Mouse (Mus musculus): ENCODE results near the gene Dcaf1. TPM values are rescaled to one million over a fixed set of nuclear protein-coding genes. Genes with fewer than 3 reads are reported as not detected.
A peak's percentile ranks its signal among the peaks of the same experiment; 100 is the strongest.

Dcaf1 gene
- total and polyA plus RNA-seq, 2 experiments from 2014 or later, result 7.6 to 27.2 TPM

GRCm38 (mm10) chr9:106891829-106892551 is 70.3 kb downstream of the Dcaf1 start, which contains the start of gene Manf:
Gene Manf (minus strand): TSS chr9:106891979.
- WGBS, result under 1% methylated on average over 59 of the region's 59 CpGs

GRCm38 (mm10) chr9:106892552-106892875 is 70.8 kb downstream of the Dcaf1 start:
- Histone ChIP-seq H3K4me1 (ENCODE audit: insufficient read depth, low read length) (peaks cover 6% of the 10 kb centered on the region; the same call in 1 of the 2 replicates), H3K9me3 (ENCODE audit: low read length) (no peaks in the 10 kb centered on the region), H3K9ac (replicated peaks; ENCODE audit: low read length, poor library complexity, severe bottlenecking) (peak overlapping the region; percentile 67), H3K27ac (ENCODE audit: low read depth, low read length) (peak overlapping the region; percentile 87), H3K4me2 (ENCODE audit: low read depth, low read length, poor library complexity, severe bottlenecking) (peak overlapping the region; percentile 86), H3K4me3 (ENCODE audit: low read depth, low read length) (peak overlapping the region; percentile 91), H3K36me3 (ENCODE audit: insufficient read depth, low read length) (peaks cover 32% of the 10 kb centered on the region), H3K27me3 (ENCODE audit: insufficient read depth, low read length) (no peaks in the 10 kb centered on the region)
- DNase-seq (ENCODE audit: low spot score) (no peak), ATAC-seq (ENCODE audit: low FRiP score) (no peak)
- TF ChIP-seq CTCF (IDR thresholded peaks at IDR 0.05), result no peak
- WGBS, result 0% methylated on average over 9 of the region's 9 CpGs

More at GRCm38 (mm10) chr9:106891829-106892551, 70.3 kb downstream of the Dcaf1 start, which contains the start of gene Manf:
- Histone ChIP-seq H3K36me3 (ENCODE audit: insufficient read depth, low read length) (peaks cover 27% of the 10 kb centered on the region), H3K4me2 (ENCODE audit: low read depth, low read length, poor library complexity, severe bottlenecking) (peak within 1 kb of the TSS; percentile 86), H3K4me1 (ENCODE audit: insufficient read depth, low read length) (peaks cover 6% of the 10 kb centered on the region; the same call in 1 of the 2 replicates), H3K9me3 (ENCODE audit: low read length) (no peaks in the 10 kb centered on the region), H3K4me3 (ENCODE audit: low read depth, low read length) (peak within 1 kb of the TSS; percentile 91), H3K27me3 (ENCODE audit: insufficient read depth, low read length) (no peaks in the 10 kb centered on the region), H3K9ac (replicated peaks; ENCODE audit: low read length, poor library complexity, severe bottlenecking) (peak within 1 kb of the TSS; percentile 83), H3K27ac (ENCODE audit: low read depth, low read length) (peak within 1 kb of the TSS; percentile 87)
- peak; percentile 58 for TF ChIP-seq CTCF (IDR thresholded peaks at IDR 0.05)
- peak; percentile 98 for ATAC-seq (ENCODE audit: low FRiP score)
- peak; percentile 99 for DNase-seq (ENCODE audit: low spot score)

GRCm38 (mm10) chr9:106893327-106893726 is 71.7 kb downstream of the Dcaf1 start:
- Histone ChIP-seq H3K27me3 (ENCODE audit: insufficient read depth, low read length) (no peaks in the 10 kb centered on the region), H3K4me3 (ENCODE audit: low read depth, low read length) (no peak overlapping the region), H3K4me2 (ENCODE audit: low read depth, low read length, poor library complexity, severe bottlenecking) (no peak overlapping the region), H3K27ac (ENCODE audit: low read depth, low read length) (no peak overlapping the region), H3K4me1 (ENCODE audit: insufficient read depth, low read length) (peaks cover 6% of the 10 kb centered on the region; the same call in 1 of the 2 replicates), H3K36me3 (ENCODE audit: insufficient read depth, low read length) (peaks cover 33% of the 10 kb centered on the region), H3K9ac (replicated peaks; ENCODE audit: low read length, poor library complexity, severe bottlenecking) (no peak overlapping the region), H3K9me3 (ENCODE audit: low read length) (no peaks in the 10 kb centered on the region)
- no peak for TF ChIP-seq CTCF (IDR thresholded peaks at IDR 0.05)
- WGBS, result 45% methylated on average over 3 of the region's 3 CpGs
- ATAC-seq (ENCODE audit: low FRiP score) (no peak), DNase-seq (ENCODE audit: low spot score) (no peak)

- 89% methylated on average over 1 of the region's 1 CpGs for WGBS
- no peak for TF ChIP-seq CTCF (IDR thresholded peaks at IDR 0.05)
These were observed 77.2 kb downstream of the Dcaf1 start for GRCm38 (mm10) chr9:106898901-106899300.

GRCm38 (mm10) chr9:106901596-106901995 is 79.9 kb downstream of the Dcaf1 start:
- no peak overlapping the region for H3K4me2 ChIP-seq (ENCODE audit: low read depth, low read length, poor library complexity, severe bottlenecking)
- no peak overlapping the region for H3K27ac ChIP-seq (ENCODE audit: low read depth, low read length)
- 95% methylated on average over 7 of the region's 7 CpGs for WGBS
- no peaks in the 10 kb centered on the region for H3K4me1 ChIP-seq (ENCODE audit: insufficient read depth, low read length)
- H3K36me3 ChIP-seq (ENCODE audit: insufficient read depth, low read length), result peaks cover 40% of the 10 kb centered on the region
- H3K9ac ChIP-seq (replicated peaks; ENCODE audit: low read length, poor library complexity, severe bottlenecking), result no peak overlapping the region
- H3K9me3 ChIP-seq (ENCODE audit: low read length), result no peaks in the 10 kb centered on the region
- H3K4me3 ChIP-seq (ENCODE audit: low read depth, low read length), result no peak overlapping the region
- TF ChIP-seq CTCF (IDR thresholded peaks at IDR 0.05), result no peak
- DNase-seq (ENCODE audit: low spot score), result no peak
- no peaks in the 10 kb centered on the region for H3K27me3 ChIP-seq (ENCODE audit: insufficient read depth, low read length)
- ATAC-seq (ENCODE audit: low FRiP score), result no peak

More at GRCm38 (mm10) chr9:106898901-106899300, 77.2 kb downstream of the Dcaf1 start:
- no peaks in the 10 kb centered on the region for H3K4me1 ChIP-seq (ENCODE audit: insufficient read depth, low read length)
- no peaks in the 10 kb centered on the region for H3K27me3 ChIP-seq (ENCODE audit: insufficient read depth, low read length)
- H3K4me2 ChIP-seq (ENCODE audit: low read depth, low read length, poor library complexity, severe bottlenecking), result no peak overlapping the region
- H3K9ac ChIP-seq (replicated peaks; ENCODE audit: low read length, poor library complexity, severe bottlenecking), result no peak overlapping the region
- no peak for ATAC-seq (ENCODE audit: low FRiP score)
- DNase-seq (ENCODE audit: low spot score), result no peak
- no peak overlapping the region for H3K27ac ChIP-seq (ENCODE audit: low read depth, low read length)
- H3K4me3 ChIP-seq (ENCODE audit: low read depth, low read length), result no peak overlapping the region
- H3K9me3 ChIP-seq (ENCODE audit: low read length), result no peaks in the 10 kb centered on the region
- peaks cover 45% of the 10 kb centered on the region for H3K36me3 ChIP-seq (ENCODE audit: insufficient read depth, low read length)

GRCm38 (mm10) chr9:106903099-106903790 is 81.6 kb downstream of the Dcaf1 start:
- Histone ChIP-seq H3K9ac (replicated peaks; ENCODE audit: low read length, poor library complexity, severe bottlenecking) (no peak overlapping the region), H3K27me3 (ENCODE audit: insufficient read depth, low read length) (no peaks in the 10 kb centered on the region), H3K4me3 (ENCODE audit: low read depth, low read length) (no peak overlapping the region), H3K27ac (ENCODE audit: low read depth, low read length) (no peak overlapping the region), H3K36me3 (ENCODE audit: insufficient read depth, low read length) (peaks cover 43% of the 10 kb centered on the region), H3K9me3 (ENCODE audit: low read length) (no peaks in the 10 kb centered on the region), H3K4me1 (ENCODE audit: insufficient read depth, low read length) (no peaks in the 10 kb centered on the region), H3K4me2 (ENCODE audit: low read depth, low read length, poor library complexity, severe bottlenecking) (no peak overlapping the region)
- no peak for TF ChIP-seq CTCF (IDR thresholded peaks at IDR 0.05)
- WGBS, result 85% methylated on average over 4 of the region's 4 CpGs
- DNase-seq (ENCODE audit: low spot score), result no peak
- no peak for ATAC-seq (ENCODE audit: low FRiP score)
